Mouse (Mus musculus): Measurements from ENCODE around the gene 1700019A02Rik.

DNA sequence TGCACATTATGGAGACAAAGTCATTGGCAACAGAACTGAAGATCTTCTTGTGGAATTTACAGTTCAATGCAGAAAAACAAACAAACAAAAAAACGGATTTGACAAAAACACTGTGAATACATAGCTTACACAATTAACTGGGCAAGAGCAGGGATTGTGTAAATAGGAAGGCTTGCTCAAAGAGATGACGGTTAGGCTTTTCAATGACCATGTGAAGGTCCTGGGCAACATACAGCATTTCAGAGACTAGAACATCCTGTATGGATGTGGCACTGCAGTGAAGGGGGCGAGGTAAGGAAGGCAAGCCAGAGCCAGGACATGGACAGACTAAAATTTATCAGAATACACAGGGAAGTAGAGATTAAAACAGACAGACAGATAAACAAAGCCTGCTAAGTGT is 2.2 kb upstream of the 1700019A02Rik start:
- TF ChIP-seq POLR2A (IDR thresholded peaks at IDR 0.05; ENCODE audit: low read depth, low read length) (no peak), CTCF (conservative IDR thresholded peaks at IDR 0.05; ENCODE audit: insufficient read depth, insufficient read length, low read depth, low read length) (no peak)
